Mouse (Mus musculus) testis, adult 2 months (tissue): Measurements from ENCODE around the gene Efna2. TPM values are rescaled to one million over a fixed set of nuclear protein-coding genes. Genes with fewer than 3 reads are reported as not detected.
A peak's percentile ranks its signal among the peaks of the same experiment; 100 is the strongest.

Experiments
- H3K27ac ChIP-seq: fragments of 200-500 bp; 2 replicates; pipeline ENCODE4 v1.5.1; 2012; ENCODE audit warnings: low read depth, low read length; ENCODE audit not compliant: control insufficient read depth, insufficient read depth
- H3K27me3 ChIP-seq: fragments of 200-500 bp; 2 replicates; pipeline ENCODE4 v1.6.1; 2012; ENCODE audit warnings: mild to moderate bottlenecking, low read length, moderate library complexity; ENCODE audit not compliant: control insufficient read depth, insufficient read depth
- H3K36me3 ChIP-seq: fragments of 200-500 bp; 2 replicates; pipeline ENCODE4 v1.6.1; 2012; ENCODE audit warnings: mild to moderate bottlenecking, low read length; ENCODE audit not compliant: control insufficient read depth, insufficient read depth
- H3K4me1 ChIP-seq: fragments of 200-500 bp; 2 replicates; pipeline ENCODE4 v1.6.1; 2012; ENCODE audit warnings: low read length; ENCODE audit not compliant: control insufficient read depth, insufficient read depth
- H3K4me3 ChIP-seq: fragments of 200-500 bp; 2 replicates; pipeline ENCODE4 v1.5.1; 2012; ENCODE audit warnings: low read depth, mild to moderate bottlenecking, low read length, moderate library complexity, mixed read lengths; ENCODE audit not compliant: control insufficient read depth
- CTCF ChIP-seq: fragments of 200-500 bp; IDR thresholded peaks from 2 replicates; pipeline ENCODE4 v1.5.1; 2012; ENCODE audit warnings: low read depth, mild to moderate bottlenecking, inconsistent platforms, low read length, moderate library complexity; ENCODE audit not compliant: control insufficient read depth, insufficient read depth, insufficient replicate concordance
- POLR2A ChIP-seq: fragments of 200-500 bp; IDR thresholded peaks from 2 replicates; pipeline ENCODE4 v1.6.1; 2012; ENCODE audit warnings: low read depth, mild to moderate bottlenecking, inconsistent platforms, low read length, moderate library complexity; ENCODE audit not compliant: control insufficient read depth
- polyA plus RNA-seq: library from polyadenylated mRNA; depleted of rRNA; stranded (reverse); fragments of >200 nt; gene quantifications from 2 replicates; pipeline ENCODE4 v1.2.3, GENCODE M21; 2012

Efna2 gene
- polyA plus RNA-seq, 1 experiment = 1.4 TPM

DNA sequence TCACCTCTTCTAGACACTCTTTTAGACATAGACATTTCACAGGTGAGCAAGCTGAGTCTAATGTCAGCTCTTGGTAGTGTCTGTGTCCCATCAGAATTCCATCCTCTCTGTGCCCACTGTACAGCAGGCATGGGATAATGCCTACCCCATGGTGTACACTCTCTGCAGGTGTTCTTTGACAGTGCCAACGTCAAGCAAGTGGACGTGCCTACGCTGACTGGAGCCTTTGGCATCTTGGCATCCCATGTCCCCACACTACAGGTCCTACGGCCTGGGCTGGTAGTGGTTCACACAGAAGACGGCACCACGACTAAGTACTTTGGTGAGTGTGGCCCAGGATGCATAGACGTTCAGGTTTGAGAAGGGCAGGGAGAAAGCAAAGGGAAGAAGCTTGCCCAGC, 35.6 kb upstream of the Efna2 start:
- TF ChIP-seq CTCF = no peak
- no peak for TF ChIP-seq POLR2A
- Histone ChIP-seq H3K27ac (no peak overlapping the region), H3K4me1 (peaks cover 44% of the 10 kb centered on the region), H3K36me3 (peaks cover 4% of the 10 kb centered on the region; the same call in 1 of the 2 replicates), H3K27me3 (no peaks in the 10 kb centered on the region), H3K4me3 (no peak overlapping the region)

DNA sequence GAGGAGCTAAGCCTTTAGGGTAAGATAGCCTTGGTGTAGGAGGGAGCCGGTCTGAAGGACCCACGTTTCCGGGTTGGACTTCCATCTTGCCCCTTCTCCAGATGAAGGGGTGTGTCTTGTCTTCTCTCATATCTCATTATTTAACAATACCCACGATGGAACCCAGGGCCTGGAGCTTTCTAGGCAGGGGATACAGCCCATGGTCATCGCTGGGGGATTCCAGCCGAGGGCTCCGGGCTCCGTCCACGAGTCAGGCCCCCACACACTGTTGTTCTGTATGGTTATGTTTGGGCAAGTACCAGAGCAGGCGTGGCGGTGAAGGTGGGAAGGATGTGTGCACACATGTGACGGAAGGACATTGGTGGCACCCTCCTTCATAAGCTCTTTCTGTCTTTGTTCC, 35.1 kb upstream of the Efna2 start:
- Histone ChIP-seq H3K4me3 (no peak overlapping the region), H3K27ac (no peak overlapping the region), H3K36me3 (peaks cover 4% of the 10 kb centered on the region; the same call in 1 of the 2 replicates), H3K4me1 (peaks cover 43% of the 10 kb centered on the region), H3K27me3 (no peaks in the 10 kb centered on the region)
- TF ChIP-seq CTCF (no peak), POLR2A (no peak)

DNA sequence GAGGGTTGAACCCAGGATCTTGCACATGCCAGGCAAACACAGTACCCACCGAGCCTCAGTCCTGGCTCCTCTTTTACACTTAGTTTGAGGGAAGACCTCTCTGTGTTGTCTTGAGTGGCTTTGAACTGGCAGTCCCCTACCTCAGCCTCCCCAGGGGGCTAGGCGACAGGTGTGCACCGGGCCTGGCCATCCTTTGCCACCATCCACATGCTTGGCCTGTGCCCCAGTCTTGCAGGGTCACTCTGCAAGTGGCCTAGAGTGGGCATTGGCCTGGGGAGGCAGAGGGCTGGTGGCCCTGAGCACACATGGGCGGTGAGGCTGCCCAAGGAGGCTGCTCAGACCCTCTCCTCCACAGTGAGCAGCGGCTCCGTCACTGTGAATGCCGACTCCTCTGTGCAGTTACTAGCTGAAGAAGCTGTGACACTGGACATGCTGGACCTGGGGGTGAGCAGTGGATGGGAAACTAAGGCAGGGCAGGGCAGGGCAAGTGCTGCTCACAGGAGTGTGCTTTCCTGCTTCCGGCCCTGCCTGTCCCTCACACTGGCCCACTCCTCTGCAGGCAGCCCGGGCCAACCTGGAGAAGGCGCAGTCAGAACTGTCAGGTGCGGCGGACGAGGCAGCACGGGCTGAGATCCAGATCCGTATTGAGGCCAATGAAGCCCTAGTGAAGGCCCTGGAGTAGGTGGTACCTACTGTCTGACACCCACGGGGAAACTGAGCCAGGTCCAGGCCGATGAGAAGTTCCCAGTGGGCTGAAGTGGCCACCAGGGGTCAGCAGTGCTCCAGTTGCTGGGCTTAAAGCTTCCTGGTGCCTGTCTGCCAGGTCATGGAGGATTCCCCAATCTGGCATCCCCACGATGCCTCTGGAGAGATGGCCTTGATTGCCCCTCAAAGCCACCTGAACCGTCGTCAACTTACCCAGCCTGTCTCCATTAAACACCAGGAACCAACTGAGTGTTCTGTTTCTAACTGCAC, 34.1 kb upstream of the Efna2 start:
- H3K4me3 ChIP-seq = no peak overlapping the region
- no peaks in the 10 kb centered on the region for H3K27me3 ChIP-seq
- TF ChIP-seq CTCF = peak; percentile 52; the same call in 1 of the 2 replicates
- TF ChIP-seq POLR2A = no peak
- H3K36me3 ChIP-seq = peaks cover 4% of the 10 kb centered on the region; the same call in 1 of the 2 replicates
- peaks cover 48% of the 10 kb centered on the region for H3K4me1 ChIP-seq
- H3K27ac ChIP-seq = no peak overlapping the region

GRCm38 (mm10) chr10:80145896-80146295, 33.4 kb upstream of the Efna2 start:
- Histone ChIP-seq H3K27me3 (no peaks in the 10 kb centered on the region), H3K36me3 (peaks cover 4% of the 10 kb centered on the region; the same call in 1 of the 2 replicates), H3K27ac (no peak overlapping the region), H3K4me3 (no peak overlapping the region), H3K4me1 (peaks cover 48% of the 10 kb centered on the region)
- TF ChIP-seq CTCF (no peak), POLR2A (no peak)

DNA sequence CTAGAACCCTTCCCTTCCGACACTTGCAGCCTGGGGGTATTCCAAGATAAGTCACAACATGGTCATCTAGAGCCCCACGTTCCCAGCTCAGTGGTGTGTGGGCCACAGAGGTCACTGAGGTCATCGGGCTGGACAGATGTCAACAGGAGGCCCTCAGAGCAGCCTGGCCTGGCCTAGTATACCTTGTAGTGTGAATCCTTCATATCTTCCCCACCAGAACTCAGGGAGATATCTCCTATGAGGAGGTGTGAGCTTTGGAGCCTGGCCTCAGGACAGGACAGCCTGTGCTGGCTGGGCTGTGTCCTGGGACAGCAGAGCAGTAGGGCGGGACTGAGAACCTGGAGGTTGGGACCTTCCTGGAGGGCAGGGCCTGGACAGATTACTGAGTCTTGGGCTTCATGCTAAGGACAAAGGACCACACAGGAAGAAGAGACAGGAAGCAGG, 32.7 kb upstream of the Efna2 start:
- no peaks in the 10 kb centered on the region for H3K27me3 ChIP-seq
- peaks cover 4% of the 10 kb centered on the region; the same call in 1 of the 2 replicates for H3K36me3 ChIP-seq
- peak overlapping the region; percentile 72 for H3K27ac ChIP-seq
- no peak overlapping the region; the same call in 1 of the 2 replicates for H3K4me3 ChIP-seq
- TF ChIP-seq CTCF (no peak), POLR2A (no peak)
- H3K4me1 ChIP-seq = peaks cover 47% of the 10 kb centered on the region

- H3K4me1 ChIP-seq = peaks cover 47% of the 10 kb centered on the region
- peaks cover 4% of the 10 kb centered on the region; the same call in 1 of the 2 replicates for H3K36me3 ChIP-seq
- peak overlapping the region; percentile 72 for H3K27ac ChIP-seq
- no peak for TF ChIP-seq CTCF
- no peak for TF ChIP-seq POLR2A
- peak overlapping the region; percentile 90 for H3K4me3 ChIP-seq
- no peaks in the 10 kb centered on the region for H3K27me3 ChIP-seq
Measured at GRCm38 (mm10) chr10:80147146-80147718, 32.0 kb upstream of the Efna2 start.
